Mouse (Mus musculus) ovary, postnatal 36 days (tissue): ENCODE measurements around the gene Stim2.

Experiments
- DNase-seq: peaks from one replicate; pipeline ENCODE4 v3.0.0; 2022; ENCODE audit warnings: low spot score, mixed read lengths

Stim2 gene

DNA sequence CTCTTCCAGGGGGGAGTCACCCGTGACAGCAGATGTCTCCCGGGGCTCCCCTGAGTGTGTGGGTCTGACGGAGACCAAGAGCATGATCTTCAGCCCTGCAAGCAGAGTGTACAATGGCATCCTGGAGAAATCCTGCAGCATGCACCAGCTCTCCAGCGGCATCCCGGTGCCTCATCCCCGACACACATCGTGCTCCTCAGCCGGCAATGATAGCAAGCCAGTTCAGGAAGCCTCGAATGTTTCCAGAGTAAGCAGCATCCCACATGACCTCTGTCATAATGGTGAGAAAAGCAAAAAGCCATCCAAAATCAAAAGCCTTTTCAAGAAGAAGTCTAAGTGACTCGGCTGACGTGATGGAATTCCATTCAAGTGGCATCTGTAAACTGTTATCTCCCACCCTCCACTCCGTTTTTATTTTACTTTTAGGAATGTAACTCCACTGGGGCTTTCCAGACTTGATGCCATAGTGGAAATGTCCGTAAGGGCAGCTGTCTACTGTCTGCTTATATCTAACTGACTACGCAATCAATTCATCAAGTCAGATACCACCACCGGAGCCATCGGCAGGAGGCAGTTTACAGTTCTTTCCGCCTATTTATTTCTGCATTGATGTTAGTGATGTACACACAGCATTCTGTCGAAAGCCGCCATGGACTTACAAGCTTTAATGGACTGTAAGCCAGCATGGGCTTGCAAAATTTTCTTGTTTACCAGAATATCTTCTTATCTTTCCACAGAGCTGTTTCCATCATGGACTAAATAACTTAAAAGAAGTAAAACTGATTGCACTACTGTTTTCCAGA, 120.3 kb downstream of the Stim2 start:
- DNase-seq, result no peak

DNA sequence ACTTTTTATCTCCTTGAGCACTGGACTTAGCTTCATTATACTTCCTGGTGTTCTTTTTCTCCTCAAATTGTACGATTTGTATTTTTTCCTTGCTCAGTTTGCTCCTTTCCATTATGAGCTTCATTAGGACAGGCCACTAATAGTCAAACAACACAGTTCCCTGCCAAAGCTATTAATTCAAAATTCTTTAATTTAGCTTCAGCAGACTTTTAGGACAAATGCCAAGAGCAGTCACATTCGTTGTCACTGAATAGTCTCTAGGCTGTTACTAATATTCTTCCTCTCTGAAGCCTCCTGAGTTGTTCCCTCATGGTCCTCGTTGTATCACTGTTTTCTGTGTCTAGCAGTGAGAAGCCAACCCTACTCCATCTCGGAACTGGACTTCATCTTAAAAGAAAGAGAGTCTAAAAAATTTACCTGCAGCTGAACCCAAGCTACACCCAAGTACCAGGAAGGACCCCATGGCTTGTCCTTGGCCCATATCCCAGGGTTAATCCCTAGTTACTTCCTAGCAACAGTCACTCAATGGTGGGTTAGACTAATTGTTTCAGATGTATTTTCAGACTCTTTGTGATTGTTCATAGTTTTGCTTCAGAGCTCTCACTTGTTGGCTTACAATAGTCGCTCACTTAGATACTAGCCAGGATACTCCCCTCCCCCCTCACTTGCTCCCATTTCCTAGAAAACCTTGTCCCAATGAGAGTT, 149.9 kb downstream of the Stim2 start:
- DNase-seq, result no peak

DNA sequence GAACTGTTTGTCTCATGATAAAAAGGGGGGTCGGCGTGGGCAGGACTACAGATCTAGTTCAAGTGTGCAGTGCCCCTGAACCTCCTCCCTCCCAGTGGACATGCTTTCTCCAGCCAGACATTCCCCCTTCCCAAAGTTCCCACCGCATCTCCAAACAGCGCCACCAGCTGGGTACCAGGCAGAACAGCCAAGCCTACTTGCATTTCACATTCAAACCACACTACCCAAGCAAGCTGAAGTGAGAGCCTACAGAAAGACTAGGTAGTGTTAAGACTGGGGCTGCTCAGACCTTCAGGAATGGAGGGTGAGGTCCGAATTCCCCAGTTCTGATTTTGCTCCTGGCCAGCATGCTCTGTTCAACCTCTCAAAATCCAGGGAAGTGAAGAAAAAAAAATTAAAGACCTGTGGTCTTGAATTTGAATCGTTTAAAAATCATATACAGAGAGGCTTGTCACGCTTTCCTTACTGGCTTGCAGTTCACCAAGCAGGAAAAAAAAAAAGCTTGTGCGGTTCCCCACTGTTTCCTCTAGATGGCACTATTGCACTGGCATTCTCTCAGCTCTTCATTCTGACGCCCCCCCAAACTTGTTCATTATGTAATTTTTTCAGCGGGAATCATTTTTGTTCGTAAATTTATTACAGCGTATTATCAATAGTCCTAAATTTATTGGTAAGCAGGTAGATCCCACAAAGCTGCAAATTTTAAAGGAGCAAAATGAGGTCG, 156.4 kb downstream of the Stim2 start:
- no peak for DNase-seq

DNA sequence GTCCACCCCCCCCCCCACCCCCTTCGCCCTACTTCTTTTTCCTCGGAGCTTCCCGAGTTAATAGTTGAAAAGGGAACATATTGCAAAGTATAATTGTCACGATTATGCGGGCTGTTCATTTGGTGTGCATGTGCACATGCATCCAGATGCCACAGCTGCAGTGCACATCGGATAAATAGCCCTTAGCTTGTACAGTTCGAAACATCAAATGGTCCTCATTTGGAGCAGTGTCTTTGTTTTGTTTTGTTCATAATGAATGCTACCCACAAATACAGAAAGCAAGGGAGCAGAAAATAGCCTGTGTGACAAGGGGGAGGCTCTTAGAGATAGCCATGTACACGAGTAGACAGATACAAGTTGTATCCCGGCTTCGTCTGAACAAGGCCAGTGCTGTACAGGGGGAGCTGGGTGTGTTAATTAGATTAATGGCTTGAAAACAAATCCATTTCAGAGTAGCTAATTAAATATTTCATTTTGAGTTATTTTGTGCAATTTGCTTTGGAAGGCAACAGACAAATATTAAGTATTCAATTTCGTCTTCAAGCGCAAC, 157.0 kb downstream of the Stim2 start:
- DNase-seq, result no peak

DNA sequence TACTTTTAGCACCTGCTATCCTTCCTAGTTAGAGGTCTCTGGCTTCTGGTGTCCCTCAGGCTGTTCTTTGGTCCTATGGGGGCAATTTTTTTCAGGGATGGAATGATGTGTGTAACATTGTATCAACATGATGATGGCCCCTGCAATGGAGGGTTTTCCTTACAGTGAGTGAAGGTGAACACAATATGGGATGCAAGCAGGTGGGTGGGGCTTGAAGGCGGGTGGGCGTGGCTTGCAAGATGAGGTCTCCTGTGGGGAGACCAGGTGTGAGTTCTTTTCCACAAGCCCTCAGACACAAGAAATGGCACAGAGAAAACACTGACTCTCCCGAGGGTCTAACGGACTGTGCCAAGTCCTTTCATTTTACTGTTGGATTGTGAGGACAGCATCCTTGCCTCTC, 157.6 kb downstream of the Stim2 start:
- DNase-seq, result no peak

DNA sequence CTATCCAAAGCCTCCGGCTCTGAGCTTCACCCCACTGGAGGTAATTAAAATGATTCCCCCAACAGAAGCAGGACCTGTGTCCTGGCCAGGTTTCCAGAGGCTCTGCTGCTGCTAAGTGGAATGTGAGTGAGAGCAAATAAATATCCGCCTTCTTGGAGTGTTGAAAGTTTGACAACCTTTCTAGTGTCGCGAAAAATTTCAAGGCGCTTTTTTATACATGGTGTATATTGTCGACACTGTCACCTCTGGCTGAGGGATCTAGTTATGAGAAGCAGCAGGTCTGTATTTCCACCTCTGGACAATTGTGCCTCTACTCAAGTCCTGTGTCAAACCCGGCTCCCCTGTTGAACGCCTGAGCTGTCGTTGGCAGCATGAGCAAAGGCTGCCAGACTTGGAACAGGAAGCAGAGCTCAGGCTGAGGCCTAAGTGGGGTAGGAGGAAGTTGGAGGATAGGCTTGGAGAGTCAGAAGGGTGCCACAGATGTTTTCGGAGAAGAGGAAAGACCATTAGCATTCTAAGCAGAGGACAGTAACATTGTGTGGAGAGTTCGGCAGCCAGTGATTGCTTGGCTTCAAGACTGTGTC, 158.7 kb downstream of the Stim2 start:
- no peak for DNase-seq

DNA sequence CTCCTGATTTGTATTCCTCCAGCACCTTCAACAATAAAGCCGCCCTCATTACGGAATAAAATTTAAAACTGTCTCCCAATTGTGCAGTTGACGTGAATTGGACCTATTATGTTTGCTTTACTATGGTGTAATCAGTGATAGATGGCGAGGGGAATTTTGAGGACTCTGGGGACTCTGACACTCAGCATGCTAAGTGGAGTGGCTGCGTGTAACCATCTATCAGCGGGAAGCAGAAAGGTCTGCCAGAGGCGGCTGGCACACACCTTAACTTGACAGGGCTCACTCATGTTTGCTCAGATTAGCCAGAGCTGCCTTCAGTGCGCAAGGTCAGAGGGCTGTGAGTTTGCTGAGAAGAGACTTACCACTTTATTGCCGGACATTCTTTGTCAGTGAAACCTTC, 159.9 kb downstream of the Stim2 start:
- no peak for DNase-seq

DNA sequence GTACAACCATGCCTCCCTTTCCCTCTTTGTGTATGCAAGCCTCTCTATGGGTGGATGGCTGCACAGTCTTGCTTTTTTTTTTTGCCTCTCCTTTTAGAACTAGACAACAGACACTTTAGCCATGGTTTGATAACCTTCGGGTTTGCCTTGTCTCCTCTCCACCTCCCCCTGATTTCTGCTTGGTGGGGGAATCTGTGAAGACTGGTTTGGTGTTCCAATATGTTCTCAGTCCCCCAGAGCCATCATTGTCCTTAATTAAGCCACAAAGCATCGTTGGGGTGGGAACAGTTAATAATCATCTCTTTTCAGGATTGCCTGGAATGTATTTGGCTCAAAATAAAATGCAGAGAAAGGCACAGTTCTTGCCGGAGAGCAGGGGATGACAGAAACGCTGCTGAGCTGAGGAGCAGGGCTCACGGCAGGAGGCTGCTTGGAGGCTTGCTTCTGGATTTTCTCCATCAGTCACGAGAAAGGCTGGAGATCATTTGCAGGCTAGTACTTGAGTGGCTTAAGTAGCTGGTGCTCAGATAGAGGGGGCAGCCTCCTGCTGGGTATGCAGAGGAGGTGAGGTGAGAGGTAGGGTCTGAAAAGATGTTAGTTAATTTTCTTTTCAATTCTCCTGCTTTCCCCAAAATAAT, 161.0 kb downstream of the Stim2 start:
- no peak for DNase-seq

DNA sequence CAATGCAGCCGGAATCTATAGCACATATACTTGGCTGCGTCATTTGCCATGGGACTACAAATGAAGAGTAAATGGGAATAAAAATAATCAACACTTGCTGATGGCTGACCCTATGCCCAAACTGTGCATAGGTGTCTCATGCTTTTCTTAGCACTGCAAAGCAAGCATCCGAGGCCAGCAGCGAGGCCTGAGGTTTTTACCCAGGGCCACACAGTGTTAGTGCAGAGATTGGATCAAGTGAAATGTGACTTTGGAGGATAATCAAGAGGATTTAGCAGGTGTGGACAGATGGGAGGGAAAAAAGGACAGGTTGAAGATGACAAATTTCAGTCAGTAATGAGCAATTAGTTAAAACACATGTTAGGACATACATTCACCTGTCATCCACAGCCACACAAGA, 162.3 kb downstream of the Stim2 start:
- no peak for DNase-seq

DNA sequence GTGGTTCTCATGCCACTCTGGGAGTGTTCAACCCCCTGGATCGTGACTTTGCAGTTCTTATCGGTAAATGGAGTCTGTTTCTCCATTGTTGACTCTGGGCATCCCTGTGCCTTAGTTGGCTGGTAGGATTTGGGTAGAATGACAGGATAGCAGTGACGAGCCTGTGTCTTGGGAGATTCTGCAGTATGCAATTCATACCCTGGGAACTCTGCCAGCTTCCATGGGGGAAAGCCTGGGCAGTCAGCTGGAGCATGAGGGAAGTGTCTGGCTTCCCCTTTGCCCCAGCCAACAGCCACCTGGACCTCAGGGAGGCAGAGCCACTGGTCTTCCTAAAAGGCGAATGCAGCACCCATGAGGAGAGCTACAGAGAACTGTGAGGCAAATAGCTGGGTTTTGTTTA, 165.6 kb downstream of the Stim2 start:
- no peak for DNase-seq
